Mouse (Mus musculus): ENCODE results near the gene Epha4.

Epha4 gene

GRCm38 (mm10) chr1:77512059-77512407 is 2.9 kb downstream of the Epha4 start:
- no peak for DNase-seq

- no peak for DNase-seq
Observed at GRCm38 (mm10) chr1:77511372-77512058, 3.4 kb downstream of the Epha4 start.

DNA sequence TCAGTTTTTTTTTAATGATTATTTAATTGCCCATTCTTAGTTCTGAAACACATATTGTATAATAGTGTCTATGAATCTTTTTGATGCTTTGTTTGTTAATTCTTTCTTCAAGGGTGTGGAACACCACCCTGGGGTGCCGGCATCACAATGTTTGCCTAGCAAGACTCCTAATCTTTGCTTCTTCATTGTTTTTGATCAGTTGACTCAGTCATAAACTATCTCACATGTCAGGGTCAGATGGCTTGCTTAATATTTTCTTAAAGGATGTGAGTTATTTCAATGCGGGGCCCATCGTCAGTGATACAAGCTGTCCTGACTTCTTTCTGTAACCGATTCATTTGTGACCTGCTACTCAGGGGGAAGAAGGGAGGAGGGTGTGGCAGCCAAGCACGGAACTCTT is 4.3 kb downstream of the Epha4 start:
- DNase-seq = no peak

DNA sequence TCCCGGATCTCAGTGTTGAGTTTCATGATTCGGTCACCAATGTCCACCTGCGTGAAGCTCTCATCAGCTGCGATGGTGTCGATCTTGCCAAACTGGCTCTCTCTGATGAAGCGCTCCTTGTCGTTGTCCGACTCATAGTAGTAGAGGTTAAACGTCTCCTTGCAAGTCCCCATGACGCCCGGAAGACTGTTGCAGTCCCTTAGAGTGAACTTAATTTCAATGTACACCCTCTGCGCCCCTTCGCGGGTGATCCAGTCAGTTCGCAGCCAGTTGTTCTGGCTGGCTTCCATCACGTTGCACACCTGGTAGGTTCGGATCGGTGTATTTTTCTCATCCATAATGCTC is 8.1 kb downstream of the Epha4 start:
- no peak for DNase-seq

DNA sequence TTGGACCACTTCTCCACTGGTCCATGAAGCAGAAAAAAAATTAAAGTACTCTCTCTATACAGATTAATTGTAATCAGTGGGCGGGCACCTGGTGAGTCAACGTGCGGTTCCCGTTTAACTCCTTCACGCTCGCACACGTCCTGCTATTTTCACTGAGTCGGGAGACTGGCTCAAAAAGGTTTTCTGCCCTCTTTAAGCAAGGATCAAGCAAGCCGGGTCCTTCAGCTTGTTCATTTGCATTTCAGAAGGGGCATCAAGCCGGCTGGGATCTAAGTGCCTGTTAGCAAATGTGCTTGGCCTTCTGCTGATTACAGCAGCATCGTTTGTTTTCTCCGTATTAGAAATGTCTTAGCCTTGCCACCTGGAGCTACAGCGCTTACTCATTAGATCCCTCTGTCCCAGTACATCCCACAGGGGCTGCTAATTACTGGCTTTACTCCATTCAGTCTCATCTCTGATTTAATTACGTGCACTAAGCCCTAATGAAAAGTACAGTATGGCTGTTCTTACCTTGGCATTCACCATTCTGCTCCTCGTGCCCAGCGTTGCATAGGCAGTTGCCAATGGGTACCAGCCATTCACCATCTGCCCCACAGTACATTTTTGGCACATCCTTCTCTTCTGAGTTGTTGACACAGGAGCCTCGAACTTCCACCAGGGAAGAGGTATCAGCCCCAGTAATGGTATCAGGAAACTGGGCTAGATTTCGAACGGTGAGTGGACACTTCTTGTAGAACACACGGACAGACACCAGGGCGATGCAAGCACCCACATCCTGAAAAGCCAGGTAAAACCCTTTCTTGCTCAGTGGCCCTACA is 8.6 kb downstream of the Epha4 start:
- DNase-seq = no peak

- no peak for DNase-seq
Observed at GRCm38 (mm10) chr1:77505263-77505662, 9.6 kb downstream of the Epha4 start.

DNA sequence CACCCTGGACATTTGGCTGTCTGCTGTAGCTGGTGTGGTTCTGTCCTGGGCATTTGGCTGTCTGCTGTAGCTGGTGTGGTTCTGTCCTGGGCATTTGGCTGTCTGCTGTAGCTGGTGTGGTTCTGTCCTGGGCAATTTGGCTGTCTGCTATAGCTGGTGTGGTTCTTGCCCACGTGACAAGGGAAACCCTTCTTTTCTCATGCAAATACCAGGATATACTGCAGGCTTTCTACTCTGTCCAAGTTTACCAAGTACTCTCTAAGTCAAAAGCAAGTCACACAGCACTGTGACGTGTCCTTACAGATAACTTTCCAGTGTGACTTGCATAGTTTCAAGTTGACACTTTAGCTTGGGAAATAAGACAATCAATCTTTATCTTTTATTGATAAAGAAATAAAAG is 10.1 kb downstream of the Epha4 start:
- no peak for DNase-seq

GRCm38 (mm10) chr1:77503711-77504181 is 11.1 kb downstream of the Epha4 start:
- DNase-seq = no peak

DNA sequence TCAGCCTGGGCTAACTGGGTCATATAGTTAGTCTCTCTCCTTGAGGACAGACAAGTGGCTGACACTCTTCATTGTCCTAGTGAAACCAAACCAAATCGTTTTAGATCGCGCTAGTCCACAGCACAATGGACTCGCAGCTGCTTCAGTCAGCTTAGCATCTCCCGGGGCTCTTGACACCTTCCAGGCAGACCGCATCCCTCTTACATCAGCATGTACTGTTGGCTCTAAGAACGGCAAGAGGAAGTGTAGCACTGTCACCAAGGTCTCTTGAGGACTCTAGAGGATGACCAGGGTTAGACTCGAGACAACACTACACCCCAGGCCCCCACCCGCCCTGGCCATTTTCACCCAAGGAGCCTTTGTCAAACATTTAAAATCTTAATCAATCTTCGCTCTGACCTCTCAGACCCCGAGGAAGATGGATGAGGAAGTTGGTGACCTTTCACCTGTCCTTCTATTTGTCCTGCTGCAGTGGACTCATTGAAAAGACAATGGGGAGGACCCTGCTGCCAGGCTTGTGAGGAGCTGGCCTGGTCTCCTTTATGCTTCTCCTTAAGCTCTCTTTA is 12.3 kb downstream of the Epha4 start:
- no peak for DNase-seq

DNA sequence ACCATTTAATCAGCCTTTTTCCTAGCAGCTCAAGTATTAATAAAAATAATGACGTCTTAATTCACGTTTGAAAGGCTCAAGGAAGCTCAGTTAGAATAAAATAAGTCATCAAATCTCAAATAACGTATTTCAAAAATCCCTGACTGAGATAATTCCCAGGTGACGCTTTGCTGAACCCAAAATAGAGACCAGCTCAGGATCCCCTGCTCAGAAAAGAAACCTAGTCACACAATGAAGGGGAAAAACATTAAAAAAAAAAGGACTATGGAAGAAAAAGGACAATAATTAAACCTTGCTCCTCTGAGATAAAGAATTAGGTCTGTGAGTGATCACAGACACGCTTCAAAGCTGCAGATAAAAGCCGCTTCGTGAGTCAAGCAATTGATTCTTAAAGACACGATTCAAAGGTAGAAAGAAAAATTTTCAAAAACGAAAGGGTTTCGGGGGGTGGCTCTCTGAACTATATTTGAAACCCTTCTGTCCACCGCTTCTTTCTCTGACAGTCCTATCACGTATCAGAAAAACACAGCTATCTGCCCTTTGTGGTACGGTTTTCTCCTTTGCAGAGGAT is 13.4 kb downstream of the Epha4 start:
- no peak for DNase-seq

DNA sequence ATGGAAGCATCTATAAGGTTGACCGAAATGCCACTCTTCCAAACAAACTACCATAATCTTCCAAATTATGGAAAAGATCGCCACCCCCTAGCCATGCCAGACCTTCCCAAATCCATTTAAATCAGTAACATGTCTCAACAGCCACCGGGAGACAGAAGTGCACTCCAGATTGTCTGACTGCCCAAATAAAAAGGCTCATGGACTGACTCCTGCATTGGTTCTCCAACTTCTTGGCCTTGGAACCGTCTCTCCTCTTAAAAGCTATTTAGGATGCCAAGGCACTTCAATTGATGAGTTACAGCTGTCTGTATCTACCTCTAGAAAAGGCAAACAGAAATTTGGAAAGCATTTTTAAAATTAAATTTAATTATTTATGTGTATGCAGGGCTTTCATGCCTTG is 17.4 kb downstream of the Epha4 start:
- DNase-seq = no peak

GRCm38 (mm10) chr1:77496468-77497181 is 18.3 kb downstream of the Epha4 start:
- no peak for DNase-seq

DNA sequence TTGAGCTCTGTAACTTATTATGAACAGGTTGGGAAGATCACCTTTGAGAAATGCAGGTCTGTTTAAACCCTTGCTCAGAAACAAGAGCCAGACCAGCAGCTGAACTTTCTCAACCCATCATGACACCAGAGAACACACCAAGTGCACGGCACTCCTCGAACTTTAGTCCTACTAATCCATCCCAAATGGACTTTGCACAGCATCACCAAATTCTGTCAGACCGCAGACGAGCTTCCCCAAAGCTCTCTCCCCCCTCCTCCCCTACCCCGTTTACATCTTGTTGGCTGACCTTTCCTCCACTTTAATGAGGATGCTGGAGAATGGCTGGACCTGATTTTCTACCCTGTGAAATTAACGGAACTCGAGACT is 19.1 kb downstream of the Epha4 start:
- DNase-seq = no peak

DNA sequence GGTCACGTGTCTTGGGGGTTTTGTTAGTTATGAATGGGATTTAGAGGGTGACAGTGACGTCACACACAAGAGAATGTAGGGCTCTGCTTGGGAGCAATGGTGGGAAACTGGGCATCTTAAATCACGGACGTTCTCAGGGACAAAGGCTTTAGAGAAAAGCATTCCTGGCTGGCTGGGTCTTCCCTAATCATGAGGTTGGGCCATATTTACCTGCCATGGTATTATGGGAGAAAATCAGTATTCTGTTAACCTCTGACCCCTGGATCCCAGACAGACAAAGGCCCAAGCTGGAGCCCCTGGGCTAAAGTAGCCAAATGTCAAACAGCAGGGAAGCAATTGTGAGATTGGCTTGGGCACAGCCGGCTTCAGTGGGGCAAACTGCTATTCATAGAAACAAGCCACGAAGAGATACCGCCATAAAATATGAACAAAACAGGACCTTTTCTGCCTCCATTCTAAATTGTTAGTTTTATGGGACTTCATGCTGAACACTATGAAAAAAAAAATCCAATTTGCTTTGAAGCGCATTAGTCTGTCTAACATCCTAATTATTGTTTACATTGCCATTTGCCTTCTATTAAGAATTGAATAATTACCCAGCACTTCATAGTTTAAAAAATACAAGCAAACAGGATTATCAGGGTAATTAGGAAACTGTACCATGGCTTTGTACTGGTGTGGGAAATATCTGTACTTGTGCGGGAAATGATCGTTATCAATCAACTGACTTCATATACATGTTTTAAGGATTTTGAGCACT is 19.7 kb downstream of the Epha4 start:
- no peak for DNase-seq

GRCm38 (mm10) chr1:77493841-77494635 is 20.9 kb downstream of the Epha4 start:
- no peak for DNase-seq

DNA sequence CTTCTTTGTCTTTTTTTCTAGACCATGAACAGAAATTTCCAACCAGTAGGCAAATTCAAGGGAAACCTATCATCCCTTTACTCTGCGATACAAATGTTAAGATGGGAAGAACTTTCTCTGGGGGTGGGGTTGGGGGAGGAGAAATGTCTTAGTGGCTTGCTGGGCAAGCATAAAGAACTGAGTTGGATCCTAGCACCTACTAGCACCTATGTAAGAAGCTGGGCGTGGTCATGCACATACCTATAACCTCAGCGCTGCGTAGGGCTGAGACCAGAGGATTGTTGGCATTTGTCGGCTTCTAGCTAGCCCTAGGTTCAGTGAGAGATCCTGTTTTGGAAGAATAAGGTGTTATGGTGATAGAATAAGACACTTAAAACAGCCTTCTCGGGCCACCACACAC is 24.7 kb downstream of the Epha4 start:
- DNase-seq = no peak

DNA sequence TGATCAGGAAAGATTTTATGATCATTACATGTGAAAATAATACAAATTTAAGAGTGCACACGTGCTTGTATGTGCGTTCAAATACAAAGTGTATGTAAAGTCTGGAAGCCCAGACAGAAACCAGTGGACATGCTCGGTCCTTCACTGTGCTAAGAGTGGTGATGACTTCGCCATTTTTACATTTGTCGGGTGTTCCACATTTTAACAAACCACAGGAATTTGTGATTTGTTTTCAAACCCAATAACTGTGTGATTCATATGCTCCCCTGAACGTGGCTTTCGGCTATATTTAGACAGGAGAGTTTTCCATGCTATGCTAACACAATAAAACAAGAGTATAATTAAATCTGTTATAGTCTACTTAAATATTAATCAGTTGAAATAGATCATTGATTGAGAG is 25.5 kb downstream of the Epha4 start:
- DNase-seq = no peak

DNA sequence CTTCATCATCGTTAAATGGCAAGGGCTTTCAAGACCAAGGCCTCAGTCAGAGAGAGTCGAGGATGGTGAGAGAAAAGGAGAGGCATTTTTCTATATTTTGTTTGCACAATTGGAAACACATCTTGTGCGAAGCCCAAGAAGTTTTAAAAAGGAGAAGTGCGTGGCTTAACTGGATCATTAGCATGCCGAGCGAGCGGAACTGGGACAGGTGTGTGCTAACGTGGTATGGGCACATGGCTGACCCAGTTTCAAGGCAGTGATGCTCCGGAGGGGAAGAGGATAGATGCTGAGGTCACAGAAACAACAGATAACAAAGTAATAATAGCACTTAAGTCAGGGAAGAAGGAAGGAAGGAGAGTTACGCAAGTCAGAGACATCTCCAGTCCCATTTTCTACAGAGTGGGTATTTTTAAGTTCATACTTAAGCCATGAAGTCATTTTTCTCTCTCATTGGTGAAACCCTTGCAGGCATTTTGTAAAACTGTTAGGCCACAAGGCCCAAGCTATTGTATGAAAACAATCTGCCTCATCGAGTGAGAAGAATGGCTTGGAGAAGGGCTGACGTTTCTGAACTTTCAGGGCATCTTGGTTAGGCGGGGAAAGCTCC is 26.9 kb downstream of the Epha4 start:
- DNase-seq = no peak

- no peak for DNase-seq
Observed at GRCm38 (mm10) chr1:77484766-77485596, 29.9 kb downstream of the Epha4 start.

GRCm38 (mm10) chr1:77475808-77476413 is 39.0 kb downstream of the Epha4 start:
- no peak for DNase-seq
